Mouse (Mus musculus) intestine, embryonic 14.5 days (tissue): Measurements from ENCODE around the gene Thap2. TPM values are rescaled to one million over a fixed set of nuclear protein-coding genes. Genes with fewer than 3 reads are reported as not detected.

Experiments
- ATAC-seq: fragments of 200-750 bp; cut with Nextera tagmentation; replicated peaks from 2 replicates; pipeline ENCODE4 v1.8.0; 2017; ENCODE audit warnings: low read depth, moderate number of reproducible peaks, moderate TSS enrichment, moderate library complexity; ENCODE audit not compliant: low FRiP score, low TSS enrichment
- DNase-seq: peaks from one replicate; pipeline ENCODE4 v3.0.0-alpha.2; 2018; ENCODE audit warnings: low spot score
- H3K27ac ChIP-seq: fragments of 300-500 bp; sonication (generic); 2 replicates; pipeline ENCODE4 v1.5.1; 2014; ENCODE audit warnings: low read depth, mild to moderate bottlenecking, control low read depth
- H3K27me3 ChIP-seq: fragments of 300-500 bp; sonication (generic); replicated peaks from 2 replicates; pipeline ENCODE4 v1.6.1; 2014; ENCODE audit warnings: low read length, control low read depth; ENCODE audit not compliant: control insufficient read depth, insufficient read depth
- H3K36me3 ChIP-seq: fragments of 300-500 bp; sonication (generic); 2 replicates; pipeline ENCODE4 v1.6.1; 2014; ENCODE audit warnings: low read length, control low read depth; ENCODE audit not compliant: control insufficient read depth, insufficient read depth
- H3K4me1 ChIP-seq: fragments of 300-500 bp; sonication (generic); replicated peaks from 2 replicates; pipeline ENCODE4 v1.6.1; 2014; ENCODE audit warnings: low read length, control low read depth, mixed read lengths; ENCODE audit not compliant: control insufficient read depth, insufficient read depth
- H3K4me2 ChIP-seq: fragments of 300-500 bp; sonication (generic); 2 replicates; pipeline ENCODE4 v1.6.1; 2014; ENCODE audit warnings: low read length
- H3K4me3 ChIP-seq: fragments of 300-500 bp; sonication (generic); 2 replicates; pipeline ENCODE4 v1.5.1; 2014; ENCODE audit warnings: low read depth, low read length, control low read depth, mixed read lengths
- H3K9ac ChIP-seq: fragments of 300-500 bp; sonication (generic); 2 replicates; pipeline ENCODE4 v1.6.1; 2014; ENCODE audit warnings: mild to moderate bottlenecking, low read length
- H3K9me3 ChIP-seq: fragments of 300-500 bp; sonication (generic); 2 replicates; pipeline ENCODE4 v1.6.1; 2016; ENCODE audit warnings: low read length, control low read depth; ENCODE audit not compliant: control insufficient read depth
- WGBS: fragments of 180-500 bp; shearing (Covaris S2); extraction: QIAGEN DNeasy Blood & Tissue Kit; methylation state at CpG from one replicate; pipeline ENCODE4 v1.1.7; 2014; 5-methylcytosine and 5-hydroxymethylcytosine counted together
- polyA plus RNA-seq: library from polyadenylated mRNA; unstranded; fragments of >200 nt; fragmentation: Nextera tagmentation; extraction: Ambion mirVana; gene quantifications from 2 replicates; pipeline ENCODE4 v1.2.1, GENCODE M21; 2014

The Thap2 gene
- polyA plus RNA-seq, 1 experiment from 2014 or later, result 17.5 TPM

- Histone ChIP-seq H3K27ac (peak within 1 kb of the TSS; percentile 97), H3K4me3 (peak within 1 kb of the TSS; percentile 65), H3K9me3 (no peaks in the 10 kb centered on the region), H3K9ac (peak within 1 kb of the TSS; percentile 53), H3K4me1 (peaks cover 12% of the 10 kb centered on the region), H3K27me3 (no peaks in the 10 kb centered on the region), H3K36me3 (no peaks in the 10 kb centered on the region), H3K4me2 (peak within 1 kb of the TSS; percentile 90)
- ATAC-seq, result peak; percentile 100
- WGBS, result under 1% methylated on average over 48 of the region's 58 CpGs
- peak; percentile 94 for DNase-seq
These were observed 22.2 kb downstream of the Thap2 start, which contains the start of gene Tmem19 for GRCm38 (mm10) chr10:115361840-115362622. TSS of gene Tmem19 (minus strand) at chr10:115362501.

DNA sequence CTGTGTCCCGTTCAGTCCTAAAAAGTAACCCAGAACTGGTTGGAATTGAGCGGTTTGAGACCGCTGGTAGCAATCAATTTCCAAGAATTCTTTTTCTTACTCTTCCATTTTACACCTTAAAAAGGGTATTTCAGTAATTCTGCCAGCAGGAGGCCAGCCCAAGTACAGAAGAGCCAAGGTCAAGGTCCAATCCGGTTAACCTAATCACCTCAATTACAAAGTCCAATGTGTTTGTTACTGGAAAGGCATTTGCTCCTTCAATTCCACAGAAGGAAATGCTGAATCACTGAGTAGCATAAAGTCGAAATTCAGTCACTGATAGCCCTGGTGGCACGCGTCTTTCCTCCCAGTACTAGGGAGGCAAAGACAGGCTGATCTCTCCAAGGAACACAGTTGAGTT lies 25.2 kb downstream of the Thap2 start:
- Histone ChIP-seq H3K9me3 (no peaks in the 10 kb centered on the region), H3K27ac (no peak overlapping the region), H3K4me1 (peaks cover 12% of the 10 kb centered on the region), H3K27me3 (no peaks in the 10 kb centered on the region), H3K4me3 (no peak overlapping the region), H3K9ac (no peak overlapping the region), H3K4me2 (no peak overlapping the region), H3K36me3 (peaks cover 7% of the 10 kb centered on the region; the same call in 1 of the 2 replicates)
- WGBS, result 87% methylated on average over 7 of the region's 7 CpGs
- DNase-seq, result no peak
- ATAC-seq, result no peak

DNA sequence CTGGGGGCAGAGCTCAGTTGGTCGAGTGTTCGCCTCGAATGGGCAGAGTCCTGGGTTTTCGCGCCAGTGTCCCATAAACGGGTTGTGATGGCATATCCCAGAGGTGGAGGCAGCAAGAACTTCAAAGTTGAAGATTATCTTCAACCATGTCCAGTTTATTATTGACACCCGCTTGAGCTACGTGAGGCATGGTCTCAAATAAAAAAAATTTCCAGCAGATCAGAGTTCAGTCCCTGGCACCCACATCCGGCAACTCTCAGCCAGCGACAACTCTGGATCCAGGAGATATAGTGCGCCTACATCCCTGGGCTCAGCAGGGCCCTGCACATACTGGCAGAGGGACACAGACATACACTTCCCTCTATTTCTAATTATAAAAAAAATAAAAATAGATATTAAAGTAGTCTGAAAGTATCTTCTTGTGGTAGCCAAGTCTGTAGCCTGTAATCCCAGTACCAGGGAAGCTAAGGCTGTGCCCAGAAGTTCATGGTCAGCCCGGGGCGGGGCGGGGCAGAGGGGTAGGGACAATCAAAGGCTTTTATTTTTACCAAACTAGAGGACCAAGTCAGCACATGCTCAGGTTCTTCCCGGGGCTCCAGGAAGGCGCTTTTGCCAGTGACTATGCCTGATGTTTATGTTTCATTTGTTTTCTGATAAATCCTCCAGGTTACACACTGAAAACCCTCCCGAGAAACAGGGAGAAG lies 25.9 kb downstream of the Thap2 start:
- Histone ChIP-seq H3K9me3 (no peaks in the 10 kb centered on the region), H3K27me3 (no peaks in the 10 kb centered on the region), H3K36me3 (peaks cover 7% of the 10 kb centered on the region; the same call in 1 of the 2 replicates), H3K27ac (no peak overlapping the region), H3K4me2 (no peak overlapping the region), H3K4me1 (peaks cover 12% of the 10 kb centered on the region), H3K9ac (no peak overlapping the region), H3K4me3 (no peak overlapping the region)
- no peak for ATAC-seq
- 92% methylated on average over 17 of the region's 17 CpGs for WGBS
- DNase-seq, result no peak

DNA sequence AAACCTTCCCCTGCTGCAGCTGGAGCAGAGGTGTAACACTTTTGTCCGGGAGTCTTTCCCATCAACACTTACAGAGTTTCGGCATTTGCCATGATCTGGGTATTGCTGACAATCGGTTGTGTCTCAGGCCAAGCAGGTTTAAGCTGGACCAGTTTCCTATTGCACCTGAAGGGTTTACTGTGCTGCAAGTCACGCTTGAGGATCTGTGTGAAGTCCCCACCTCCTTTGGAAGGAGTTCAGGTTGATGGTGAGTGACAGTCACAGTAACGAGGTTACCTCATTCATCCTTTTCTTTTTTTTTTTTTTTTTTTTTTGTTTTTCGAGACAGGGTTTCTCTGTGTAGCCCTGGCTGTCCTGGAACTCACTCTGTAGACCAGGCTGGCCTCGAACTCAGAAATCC lies 28.1 kb downstream of the Thap2 start:
- DNase-seq, result no peak
- Histone ChIP-seq H3K36me3 (peaks cover 7% of the 10 kb centered on the region; the same call in 1 of the 2 replicates), H3K4me1 (peaks cover 2% of the 10 kb centered on the region; the same call in 1 of the 2 replicates), H3K9ac (no peak overlapping the region), H3K4me3 (no peak overlapping the region), H3K4me2 (no peak overlapping the region), H3K27ac (no peak overlapping the region), H3K9me3 (no peaks in the 10 kb centered on the region), H3K27me3 (no peaks in the 10 kb centered on the region)
- 87% methylated on average over 5 of the region's 7 CpGs for WGBS
- ATAC-seq, result no peak

- no peak overlapping the region for H3K4me2 ChIP-seq
- H3K9ac ChIP-seq, result no peak overlapping the region
- no peaks in the 10 kb centered on the region for H3K4me1 ChIP-seq
- H3K27me3 ChIP-seq, result no peaks in the 10 kb centered on the region
- ATAC-seq (no peak), DNase-seq (no peak)
- H3K9me3 ChIP-seq, result no peaks in the 10 kb centered on the region
- H3K36me3 ChIP-seq, result peaks cover 7% of the 10 kb centered on the region; the same call in 1 of the 2 replicates
- WGBS, result 91% methylated on average over 6 of the region's 6 CpGs
- no peak overlapping the region for H3K27ac ChIP-seq
- H3K4me3 ChIP-seq, result no peak overlapping the region
These were observed 29.2 kb downstream of the Thap2 start for GRCm38 (mm10) chr10:115355016-115355415.

DNA sequence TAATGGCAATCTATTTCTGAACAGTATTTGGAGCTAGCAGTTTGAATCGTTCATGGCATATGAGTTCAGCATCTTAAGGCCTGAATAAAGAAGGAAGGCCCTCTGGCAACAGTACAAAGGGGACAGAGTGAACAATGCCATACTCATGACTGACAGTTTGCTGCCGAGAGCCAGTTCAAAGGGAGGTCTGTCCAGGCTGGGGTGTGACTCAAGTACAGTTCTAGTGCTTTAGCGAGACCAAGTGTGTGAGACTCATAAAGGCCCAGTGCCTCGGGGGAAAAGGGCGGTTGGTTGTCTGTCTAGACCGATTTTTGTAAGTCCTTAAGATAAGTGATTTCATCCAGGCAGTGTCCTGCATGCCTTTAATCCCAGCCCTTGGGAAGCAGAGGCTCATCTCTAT lies 29.7 kb downstream of the Thap2 start:
- H3K27ac ChIP-seq, result no peak overlapping the region
- no peak overlapping the region for H3K4me2 ChIP-seq
- DNase-seq (peak; percentile 29), ATAC-seq (no peak)
- 80% methylated on average over 6 of the region's 6 CpGs for WGBS
- H3K27me3 ChIP-seq, result no peaks in the 10 kb centered on the region
- no peak overlapping the region for H3K9ac ChIP-seq
- peaks cover 7% of the 10 kb centered on the region; the same call in 1 of the 2 replicates for H3K36me3 ChIP-seq
- no peaks in the 10 kb centered on the region for H3K4me1 ChIP-seq
- H3K9me3 ChIP-seq, result no peaks in the 10 kb centered on the region
- no peak overlapping the region for H3K4me3 ChIP-seq

DNA sequence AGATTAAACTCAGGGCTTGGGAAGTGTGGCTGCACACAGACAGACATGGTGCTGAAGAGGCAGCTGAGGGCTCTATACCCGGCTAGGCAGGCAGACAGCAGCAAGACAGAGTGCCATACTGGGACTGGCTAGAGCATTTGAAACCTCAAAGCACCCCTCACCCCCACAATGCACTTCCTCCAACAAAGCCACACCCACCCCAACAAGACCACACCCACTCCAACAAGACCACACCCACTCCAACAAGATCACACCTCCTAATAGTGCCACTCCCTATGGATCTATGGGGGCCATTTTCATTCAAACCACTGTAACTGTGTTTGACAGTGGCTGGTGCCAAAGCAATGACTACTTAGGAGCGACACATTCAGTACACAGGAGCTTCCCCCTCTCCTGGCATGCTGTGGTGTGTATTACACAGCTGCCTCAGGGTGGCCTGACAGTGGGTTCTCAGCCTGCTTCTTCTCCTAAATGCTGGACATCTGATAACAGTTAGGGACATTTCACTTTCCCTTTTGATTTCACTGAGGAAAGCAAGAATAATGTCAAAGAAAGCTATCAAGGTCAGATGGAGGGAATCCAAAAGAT lies 33.3 kb downstream of the Thap2 start:
- no peak overlapping the region for H3K4me2 ChIP-seq
- 82% methylated on average over 2 of the region's 2 CpGs for WGBS

GRCm38 (mm10) chr10:115349509-115349908 lies 34.7 kb downstream of the Thap2 start:
- DNase-seq (no peak), ATAC-seq (no peak)
- Histone ChIP-seq H3K4me3 (no peak overlapping the region), H3K9me3 (no peaks in the 10 kb centered on the region), H3K9ac (no peak overlapping the region), H3K4me2 (no peak overlapping the region), H3K27ac (no peak overlapping the region), H3K27me3 (no peaks in the 10 kb centered on the region), H3K4me1 (no peaks in the 10 kb centered on the region), H3K36me3 (0 out of 2 replicates have a peak, but pooled peaks cover 4% of the 10 kb centered on the region)
- 73% methylated on average over 7 of the region's 7 CpGs for WGBS

More for the DNA sequence above, 33.3 kb downstream of the Thap2 start:
- no peak overlapping the region for H3K4me3 ChIP-seq
- no peak overlapping the region for H3K9ac ChIP-seq
- peaks cover 2% of the 10 kb centered on the region; the same call in 1 of the 2 replicates for H3K36me3 ChIP-seq
- no peaks in the 10 kb centered on the region for H3K4me1 ChIP-seq
- ATAC-seq (no peak), DNase-seq (no peak)
- H3K27ac ChIP-seq, result no peak overlapping the region
- no peaks in the 10 kb centered on the region for H3K9me3 ChIP-seq
- H3K27me3 ChIP-seq, result no peaks in the 10 kb centered on the region
